Mouse (Mus musculus): ENCODE measurements at regions not wholly inside any gene's neighbourhood (a gene's known extent, or its start where the extent isn't known, plus 50 kb on each side); places are given as distances from the start of the nearest gene placed in this dataset.

DNA sequence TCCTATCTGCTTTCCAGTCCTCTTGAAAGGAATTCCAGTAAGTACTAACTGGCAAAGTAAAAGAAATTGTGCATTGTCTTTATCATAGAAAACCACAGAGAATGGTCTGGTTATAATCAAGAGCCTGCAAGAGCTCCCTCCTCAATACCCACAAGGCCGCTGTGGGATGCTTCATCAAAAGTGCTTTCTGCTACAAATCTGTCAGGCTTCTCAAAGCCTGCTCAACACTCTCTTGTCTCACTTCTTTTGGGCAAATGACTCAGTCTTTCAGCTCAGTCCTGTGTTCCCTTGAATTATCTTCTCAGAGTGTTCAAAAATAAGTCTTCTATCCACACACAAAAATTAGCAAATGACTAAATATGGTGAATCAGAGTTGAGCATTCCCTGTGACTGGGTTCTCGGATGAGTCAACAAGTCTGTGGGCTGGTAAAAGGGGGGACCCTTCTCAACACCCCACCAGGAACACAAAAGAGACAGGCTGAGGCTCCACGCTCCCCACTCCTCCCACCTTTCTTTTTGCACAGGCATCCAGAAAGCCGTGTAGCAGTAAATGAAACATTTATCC lies 81.8 kb downstream of the Hlx start:
- TF ChIP-seq CTCF (IDR thresholded peaks at IDR 0.05; ENCODE audit: borderline replicate concordance, insufficient read depth, low read length) (no peak), POLR2A (IDR thresholded peaks at IDR 0.05; ENCODE audit: low read depth, low read length) (no peak)
